Mouse (Mus musculus) liver, embryonic 12.5 days (tissue): Measurements from ENCODE around the gene Invs. TPM values are rescaled to one million over a fixed set of nuclear protein-coding genes. Genes with fewer than 3 reads are reported as not detected.

Source experiments
- ATAC-seq: fragments of 200-750 bp; cut with Nextera tagmentation; 2 replicates; pipeline ENCODE4 v1.8.0; 2017; ENCODE audit warnings: moderate number of reproducible peaks, mild to moderate bottlenecking, moderate library complexity
- H3K27ac ChIP-seq: fragments of 300-500 bp; sonication (generic); 2 replicates; pipeline ENCODE4 v1.5.1; 2016; ENCODE audit warnings: mild to moderate bottlenecking
- H3K27me3 ChIP-seq: fragments of 300-500 bp; sonication (generic); replicated peaks from 2 replicates; pipeline ENCODE4 v1.6.1; 2016; ENCODE audit warnings: mild to moderate bottlenecking, moderate library complexity
- H3K36me3 ChIP-seq: fragments of 300-500 bp; sonication (generic); 2 replicates; pipeline ENCODE4 v1.6.1; 2016; ENCODE audit warnings: mild to moderate bottlenecking, moderate library complexity
- H3K4me1 ChIP-seq: fragments of 300-500 bp; sonication (generic); 2 replicates; pipeline ENCODE4 v1.6.1; 2016
- H3K4me2 ChIP-seq: fragments of 300-500 bp; sonication (generic); 2 replicates; pipeline ENCODE4 v1.6.1; 2016; ENCODE audit warnings: mild to moderate bottlenecking, moderate library complexity
- H3K4me3 ChIP-seq: fragments of 300-500 bp; sonication (generic); 2 replicates; pipeline ENCODE4 v1.5.1; 2016; ENCODE audit warnings: mild to moderate bottlenecking, moderate library complexity
- H3K9ac ChIP-seq: fragments of 300-500 bp; sonication (generic); 2 replicates; pipeline ENCODE4 v1.6.1; 2016; ENCODE audit warnings: mild to moderate bottlenecking, moderate library complexity
- H3K9me3 ChIP-seq: fragments of 300-500 bp; sonication (generic); replicated peaks from 2 replicates; pipeline ENCODE4 v1.6.1; 2016; ENCODE audit warnings: mild to moderate bottlenecking, moderate library complexity
- WGBS: fragments of 180-500 bp; shearing (Covaris S2); methylation state at CpG from one replicate; pipeline ENCODE4 v1.1.7; 2016; ENCODE audit not compliant: insufficient replicate concordance; 5-methylcytosine and 5-hydroxymethylcytosine counted together
- polyA plus RNA-seq: library from polyadenylated mRNA; unstranded; fragments of >200 nt; fragmentation: Nextera tagmentation; extraction: Ambion mirVana; gene quantifications from 2 replicates; pipeline ENCODE4 v1.2.1, GENCODE M21; 2016

Invs gene
- polyA plus RNA-seq = 3.3 and 3.7 TPM in 2 replicates

- Histone ChIP-seq H3K27ac (peak within 1 kb of the TSS; percentile 81), H3K27me3 (no peaks in the 10 kb centered on the region), H3K4me3 (peak within 1 kb of the TSS; percentile 89), H3K4me2 (peak within 1 kb of the TSS; percentile 88), H3K9ac (peak within 1 kb of the TSS; percentile 93), H3K9me3 (no peaks in the 10 kb centered on the region), H3K36me3 (no peaks in the 10 kb centered on the region), H3K4me1 (peaks cover 22% of the 10 kb centered on the region)
- WGBS = under 1% methylated on average over 41 of the region's 41 CpGs
- ATAC-seq = peak; percentile 100
Measured at GRCm38 (mm10) chr4:48279498-48280134, at the start of gene Invs, which contains the start of gene Erp44. TSS of gene Invs (plus strand) at chr4:48279760. TSS of gene Erp44 (minus strand) at chr4:48279558.

GRCm38 (mm10) chr4:48236721-48237120 lies 42.8 kb upstream of the Invs start:
- Histone ChIP-seq H3K4me3 (no peak overlapping the region), H3K27ac (no peak overlapping the region), H3K4me1 (no peaks in the 10 kb centered on the region), H3K36me3 (peaks cover 23% of the 10 kb centered on the region), H3K27me3 (no peaks in the 10 kb centered on the region), H3K4me2 (no peak overlapping the region), H3K9ac (no peak overlapping the region), H3K9me3 (no peaks in the 10 kb centered on the region)
- no peak for ATAC-seq
- WGBS = 66% methylated on average over 3 of the region's 3 CpGs

- Histone ChIP-seq H3K4me2 (no peak overlapping the region), H3K27me3 (no peaks in the 10 kb centered on the region), H3K36me3 (peaks cover 26% of the 10 kb centered on the region), H3K4me1 (no peaks in the 10 kb centered on the region), H3K9ac (no peak overlapping the region), H3K27ac (no peak overlapping the region), H3K4me3 (no peak overlapping the region), H3K9me3 (no peaks in the 10 kb centered on the region)
- WGBS = 76% methylated on average over 4 of the region's 4 CpGs
- ATAC-seq = no peak
Measured at GRCm38 (mm10) chr4:48239046-48239445, 40.5 kb upstream of the Invs start.

- Histone ChIP-seq H3K4me2 (no peak overlapping the region), H3K27ac (no peak overlapping the region), H3K36me3 (peaks cover 8% of the 10 kb centered on the region), H3K27me3 (no peaks in the 10 kb centered on the region), H3K9me3 (no peaks in the 10 kb centered on the region), H3K4me1 (peaks cover 4% of the 10 kb centered on the region), H3K4me3 (no peak overlapping the region), H3K9ac (no peak overlapping the region)
- no peak for ATAC-seq
- WGBS = 84% methylated on average over 4 of the region's 4 CpGs
Measured at GRCm38 (mm10) chr4:48242482-48242881, 37.1 kb upstream of the Invs start.

GRCm38 (mm10) chr4:48243737-48244136 lies 35.8 kb upstream of the Invs start:
- Histone ChIP-seq H3K9me3 (no peaks in the 10 kb centered on the region), H3K9ac (no peak overlapping the region), H3K27me3 (no peaks in the 10 kb centered on the region), H3K36me3 (peaks cover 8% of the 10 kb centered on the region; the same call in 1 of the 2 replicates), H3K4me2 (no peak overlapping the region), H3K27ac (no peak overlapping the region), H3K4me3 (no peak overlapping the region), H3K4me1 (peaks cover 4% of the 10 kb centered on the region)
- WGBS = 76% methylated on average over 1 of the region's 1 CpGs
- ATAC-seq = no peak

- Histone ChIP-seq H3K4me1 (peaks cover 4% of the 10 kb centered on the region), H3K27ac (no peak overlapping the region), H3K9me3 (no peaks in the 10 kb centered on the region), H3K9ac (no peak overlapping the region), H3K4me3 (no peak overlapping the region), H3K27me3 (no peaks in the 10 kb centered on the region), H3K4me2 (no peak overlapping the region), H3K36me3 (peaks cover 8% of the 10 kb centered on the region; the same call in 1 of the 2 replicates)
- WGBS = 84% methylated on average over 2 of the region's 2 CpGs
- ATAC-seq = no peak
Measured at GRCm38 (mm10) chr4:48244280-48244679, 35.3 kb upstream of the Invs start.

GRCm38 (mm10) chr4:48253266-48253665 lies 26.3 kb upstream of the Invs start:
- no peaks in the 10 kb centered on the region for H3K27me3 ChIP-seq
- no peak for ATAC-seq
- H3K36me3 ChIP-seq = no peaks in the 10 kb centered on the region
- H3K27ac ChIP-seq = no peak overlapping the region
- no peaks in the 10 kb centered on the region for H3K9me3 ChIP-seq
- H3K9ac ChIP-seq = no peak overlapping the region
- H3K4me2 ChIP-seq = no peak overlapping the region
- H3K4me3 ChIP-seq = no peak overlapping the region
- H3K4me1 ChIP-seq = peaks cover 18% of the 10 kb centered on the region; the same call in 1 of the 2 replicates

GRCm38 (mm10) chr4:48258045-48258444 lies 21.5 kb upstream of the Invs start:
- Histone ChIP-seq H3K27me3 (no peaks in the 10 kb centered on the region), H3K4me1 (peaks cover 18% of the 10 kb centered on the region; the same call in 1 of the 2 replicates), H3K27ac (no peak overlapping the region), H3K4me2 (no peak overlapping the region), H3K9ac (no peak overlapping the region), H3K36me3 (no peaks in the 10 kb centered on the region), H3K9me3 (no peaks in the 10 kb centered on the region), H3K4me3 (no peak overlapping the region)
- ATAC-seq = no peak
- 83% methylated on average over 3 of the region's 3 CpGs for WGBS

GRCm38 (mm10) chr4:48267683-48268082 lies 11.9 kb upstream of the Invs start:
- Histone ChIP-seq H3K4me1 (peaks cover 15% of the 10 kb centered on the region; the same call in 1 of the 2 replicates), H3K4me3 (no peak overlapping the region), H3K36me3 (no peaks in the 10 kb centered on the region), H3K9ac (no peak overlapping the region), H3K27me3 (no peaks in the 10 kb centered on the region), H3K27ac (no peak overlapping the region), H3K4me2 (no peak overlapping the region), H3K9me3 (no peaks in the 10 kb centered on the region)
- 76% methylated on average over 3 of the region's 3 CpGs for WGBS
- ATAC-seq = no peak

- Histone ChIP-seq H3K4me3 (no peak overlapping the region), H3K27ac (no peak overlapping the region), H3K36me3 (no peaks in the 10 kb centered on the region), H3K27me3 (no peaks in the 10 kb centered on the region), H3K9ac (no peak overlapping the region), H3K4me2 (no peak overlapping the region), H3K9me3 (no peaks in the 10 kb centered on the region), H3K4me1 (peaks cover 15% of the 10 kb centered on the region; the same call in 1 of the 2 replicates)
- WGBS = 56% methylated on average over 1 of the region's 1 CpGs
- no peak for ATAC-seq
Measured at GRCm38 (mm10) chr4:48268127-48268526, 11.4 kb upstream of the Invs start.

- Histone ChIP-seq H3K27ac (no peak overlapping the region), H3K36me3 (no peaks in the 10 kb centered on the region), H3K9ac (no peak overlapping the region), H3K4me3 (no peak overlapping the region), H3K4me2 (no peak overlapping the region), H3K27me3 (no peaks in the 10 kb centered on the region), H3K9me3 (no peaks in the 10 kb centered on the region), H3K4me1 (peaks cover 15% of the 10 kb centered on the region; the same call in 1 of the 2 replicates)
- ATAC-seq = no peak
Measured at GRCm38 (mm10) chr4:48270532-48270931, 9.0 kb upstream of the Invs start.

GRCm38 (mm10) chr4:48271838-48272237 lies 7.7 kb upstream of the Invs start:
- H3K9ac ChIP-seq = no peak overlapping the region
- no peaks in the 10 kb centered on the region for H3K36me3 ChIP-seq
- 80% methylated on average over 5 of the region's 5 CpGs for WGBS
- no peak overlapping the region for H3K4me3 ChIP-seq
- H3K4me1 ChIP-seq = peaks cover 10% of the 10 kb centered on the region; the same call in 1 of the 2 replicates
- no peak for ATAC-seq
- no peak overlapping the region for H3K27ac ChIP-seq
- H3K27me3 ChIP-seq = no peaks in the 10 kb centered on the region
- H3K4me2 ChIP-seq = no peak overlapping the region
- H3K9me3 ChIP-seq = no peaks in the 10 kb centered on the region
